Mouse (Mus musculus) T-helper 17 cell (primary cell): Measurements from ENCODE around the gene Mindy4b-ps.

Experiments used
- in situ Hi-C, 2 experiments: fragments of 300-600 bp; cut with MboI, MseI; formaldehyde crosslinking; loops; 1 replicate in 1 of 2; 2 replicates in 1 of 2; pipeline ENCODE4 v1.15.1; 2025; ENCODE audit warnings: high pct_unique_total_duplicates in 2 of 2

Gene Mindy4b-ps

DNA sequence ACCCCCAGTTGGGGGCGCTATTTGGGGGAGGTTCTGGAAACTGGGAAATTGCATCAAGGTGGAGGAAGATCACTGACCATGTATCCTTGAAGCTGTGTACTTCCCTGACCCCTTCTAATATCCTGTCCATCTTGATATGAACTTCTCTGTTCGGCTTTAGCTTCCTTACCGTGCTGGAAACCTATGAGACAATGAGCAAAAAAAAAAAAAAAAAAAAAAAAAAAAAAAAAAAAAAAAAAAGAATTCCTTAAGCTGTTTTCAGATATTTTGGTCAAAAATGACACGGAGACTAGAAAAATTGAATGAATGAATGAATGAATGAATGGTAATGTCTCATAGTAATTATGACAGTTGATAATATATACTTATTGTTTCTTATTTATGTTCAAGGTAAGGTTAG lies 35.6 kb downstream of the Mindy4b-ps start:
- in situ Hi-C loops, result no loop called here

DNA sequence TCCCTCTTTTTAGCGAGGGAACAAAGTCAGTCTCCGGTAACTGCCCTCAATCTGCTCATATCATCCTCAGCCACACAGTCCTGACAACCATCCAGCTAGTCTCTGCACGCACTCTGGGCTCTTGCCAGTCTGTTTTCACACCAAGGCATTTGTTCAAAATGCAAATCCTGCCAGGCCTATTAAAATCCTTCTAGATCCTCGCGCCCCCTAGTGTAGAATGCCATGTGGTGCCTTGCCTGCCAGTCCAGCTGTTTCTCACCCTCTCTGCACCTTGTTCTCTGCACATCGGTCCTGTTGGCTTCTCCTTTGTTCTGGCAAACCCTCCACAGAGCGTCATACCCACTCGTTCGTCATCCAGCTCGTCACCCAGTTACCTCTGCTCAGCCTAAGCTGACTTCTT lies 36.2 kb downstream of the Mindy4b-ps start:
- in situ Hi-C loops, result no loop called here

DNA sequence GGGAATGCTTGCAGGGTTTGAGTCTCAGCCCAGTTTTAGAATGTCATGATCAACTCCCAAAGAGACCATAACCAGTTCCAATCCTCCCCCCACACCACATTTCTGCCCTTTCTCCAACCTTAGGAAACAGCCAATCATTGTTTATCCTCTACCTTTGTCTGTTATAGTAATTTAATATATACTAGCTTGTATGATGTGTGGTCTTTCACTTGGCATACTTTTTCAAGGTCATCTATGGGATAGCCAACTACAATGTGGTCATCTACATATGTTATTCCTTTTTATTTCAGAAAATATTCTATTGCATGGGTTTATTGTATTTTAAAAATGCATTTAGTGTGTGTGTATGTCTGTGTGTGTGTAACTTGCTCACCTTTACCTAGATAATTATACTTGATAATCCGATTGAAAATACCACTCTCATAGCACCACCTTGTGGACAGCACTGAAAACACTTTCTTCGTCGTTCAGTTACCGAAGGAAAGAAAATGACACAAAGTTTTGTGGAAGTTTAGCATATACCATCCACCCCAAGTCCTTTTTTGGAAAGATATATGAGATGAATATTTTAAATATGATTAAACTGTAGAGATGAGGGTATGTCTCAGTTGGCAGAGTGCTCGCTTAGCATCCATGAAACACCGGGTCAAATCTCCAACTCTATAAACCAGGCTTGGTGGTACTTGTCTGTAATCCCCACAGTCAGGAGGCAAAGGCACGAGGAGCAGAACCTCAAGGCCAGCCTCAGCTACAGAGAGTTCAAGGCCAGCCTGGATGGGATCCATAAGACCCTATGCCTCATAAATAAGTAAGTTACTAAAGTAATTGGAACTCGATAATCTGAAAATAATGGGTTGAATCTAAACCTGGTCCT lies 37.7 kb downstream of the Mindy4b-ps start:
- in situ Hi-C loops, result loop anchor here (5.0 kb wide), 1 partner anchor 127 kb away; no protein-coding TSS in a partner anchor

GRCm38 (mm10) chr3:58783602-58784218 lies 38.4 kb downstream of the Mindy4b-ps start:
- in situ Hi-C loops, result loop anchor here (5.0 kb wide), 1 partner anchor 126 kb away; no protein-coding TSS in a partner anchor

DNA sequence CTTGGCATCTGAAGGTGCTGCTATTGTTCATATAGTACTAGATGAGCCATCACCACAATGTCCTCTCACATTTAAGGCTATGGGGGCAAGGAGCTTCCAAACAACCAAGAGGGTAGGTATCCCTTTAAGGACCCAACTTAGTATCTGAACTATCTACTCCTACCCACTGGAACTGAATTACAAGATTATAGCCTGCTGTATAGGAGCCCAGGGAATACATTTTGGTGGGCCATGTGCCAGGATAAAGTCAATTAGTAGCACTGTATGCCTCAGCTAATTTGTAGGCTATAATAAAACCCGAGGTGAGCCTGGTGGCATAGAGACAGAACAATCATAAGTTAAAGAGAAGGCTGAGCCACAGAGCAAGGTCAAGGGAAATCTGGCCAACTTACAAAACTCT lies 65.7 kb downstream of the Mindy4b-ps start:
- in situ Hi-C loops, result no loop called here

DNA sequence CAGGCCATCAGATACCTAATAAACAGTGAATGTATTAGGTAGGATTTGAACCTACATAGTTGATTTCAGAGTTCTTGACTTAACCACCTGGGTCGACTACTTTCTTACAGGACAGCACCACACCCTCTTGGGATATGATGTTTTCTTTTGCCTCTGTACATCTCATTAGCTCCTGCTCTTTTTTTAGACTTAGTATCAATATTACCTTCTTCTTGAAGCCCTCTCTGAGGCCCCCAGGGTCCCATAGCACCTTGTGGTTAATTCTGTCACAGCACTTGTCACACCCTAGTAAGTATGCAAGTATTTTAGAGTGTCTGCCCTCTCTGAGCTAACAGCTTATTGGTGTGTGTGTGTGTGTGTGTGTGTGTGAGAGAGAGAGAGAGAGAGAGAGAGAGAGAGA lies 66.3 kb downstream of the Mindy4b-ps start:
- in situ Hi-C loops, result no loop called here

GRCm38 (mm10) chr3:58754361-58754760 lies 67.8 kb downstream of the Mindy4b-ps start:
- in situ Hi-C loops, result no loop called here

GRCm38 (mm10) chr3:58751818-58752620 lies 70.1 kb downstream of the Mindy4b-ps start:
- in situ Hi-C loops, result no loop called here

GRCm38 (mm10) chr3:58748724-58749123 lies 73.4 kb downstream of the Mindy4b-ps start:
- in situ Hi-C loops, result no loop called here

DNA sequence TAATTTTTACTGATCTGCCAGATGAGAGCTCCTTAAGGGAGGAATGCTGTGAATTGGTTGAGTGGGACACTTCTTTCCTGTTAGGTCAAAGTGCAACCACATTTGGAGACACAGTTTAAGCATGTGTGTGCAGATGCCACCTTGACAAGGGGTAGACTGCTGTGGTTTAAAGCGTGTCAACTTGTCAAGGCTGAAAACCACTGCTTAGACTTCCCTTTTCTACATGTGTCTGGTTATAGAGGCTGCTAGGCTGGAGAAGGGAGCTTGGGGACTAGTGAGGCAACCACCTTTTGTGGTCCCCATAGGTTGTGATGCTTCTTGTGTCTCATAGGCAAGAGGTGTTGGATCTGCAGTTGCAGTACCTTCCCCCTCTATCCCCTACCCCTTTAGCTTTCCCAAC lies 74.2 kb downstream of the Mindy4b-ps start:
- in situ Hi-C loops, result no loop called here

DNA sequence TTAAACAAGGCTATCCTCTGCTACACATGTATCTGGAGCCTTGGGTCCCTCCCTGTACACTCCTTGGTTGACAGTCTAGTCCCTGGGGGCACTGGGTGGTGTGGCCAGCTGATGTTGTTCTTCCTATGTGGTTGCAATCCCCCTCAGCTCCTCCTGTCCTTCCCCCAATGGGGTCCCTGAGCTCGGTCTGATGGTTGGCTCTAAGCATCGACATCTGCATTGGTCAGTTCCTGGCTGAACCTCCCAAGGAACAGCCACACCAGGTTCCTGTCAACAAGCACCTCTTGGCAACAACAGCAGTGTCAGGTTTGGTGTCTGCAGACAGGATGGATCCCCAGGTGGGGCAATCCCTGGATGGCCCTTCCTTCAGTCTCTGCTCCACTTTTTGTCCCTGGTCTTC lies 82.6 kb downstream of the Mindy4b-ps start:
- in situ Hi-C loops, result no loop called here
